Mouse (Mus musculus) testis, adult 2 months (tissue): ENCODE measurements around the gene Jdp2.

Experiments used
- CTCF ChIP-seq: fragments of 200-500 bp; IDR thresholded peaks from 2 replicates; pipeline ENCODE4 v1.5.1; 2012; ENCODE audit warnings: low read depth, mild to moderate bottlenecking, inconsistent platforms, low read length, moderate library complexity; ENCODE audit not compliant: control insufficient read depth, insufficient read depth, insufficient replicate concordance
- POLR2A ChIP-seq: fragments of 200-500 bp; IDR thresholded peaks from 2 replicates; pipeline ENCODE4 v1.6.1; 2012; ENCODE audit warnings: low read depth, mild to moderate bottlenecking, inconsistent platforms, low read length, moderate library complexity; ENCODE audit not compliant: control insufficient read depth

- TF ChIP-seq CTCF (no peak), POLR2A (no peak)
Measured at GRCm38 (mm10) chr12:85572047-85572475, 26.8 kb upstream of the Jdp2 start.
